ENCODE assay signal across 14 mouse cellular contexts in genomic region chr2:35775651-35776055, GRCm38 (mm10).
DNase-seq lines count a peak whose midpoint lies in the region; ATAC-seq and TF ChIP-seq lines count a peak whose summit lies in the region.
"Had no signal": no experiment of that assay in that cellular context is flagged by ENCODE, and none has a peak within 500 bp of the region (broad histone marks: within the 10 kb centered on the region; RNA-seq: fewer than 3 reads in every experiment).

No protein-coding gene starts in this region.

- no peak for TF ChIP-seq POLR2A in heart, adult 2 months (IDR thresholded peaks at IDR 0.05; ENCODE audit: insufficient read depth, low read depth, low read length)

- peak; percentile 20; the same call in 1 of the 2 replicates for TF ChIP-seq EP300 in heart, adult 2 months (IDR thresholded peaks at IDR 0.05; ENCODE audit: insufficient read depth, low read depth, low read length)

- H3K27me3 ChIP-seq in heart, adult 2 months (ENCODE audit: control insufficient read depth, insufficient read depth, low read length) = no peaks in the 10 kb centered on the region
- H3K27me3 ChIP-seq in midbrain, postnatal 0 days (ENCODE audit: insufficient read depth, low read length) = no peaks in the 10 kb centered on the region
- H3K27me3 ChIP-seq in midbrain, embryonic 13.5 days = no peaks in the 10 kb centered on the region
- no peaks in the 10 kb centered on the region for H3K27me3 ChIP-seq in heart, embryonic 15.5 days

- H3K36me3 ChIP-seq in heart, adult 2 months (ENCODE audit: control insufficient read depth, insufficient read depth, low read length) = no peaks in the 10 kb centered on the region
- no peaks in the 10 kb centered on the region for H3K36me3 ChIP-seq in midbrain, postnatal 0 days (ENCODE audit: insufficient read depth, low read length)
- no peaks in the 10 kb centered on the region for H3K36me3 ChIP-seq in midbrain, embryonic 13.5 days
- no peaks in the 10 kb centered on the region for H3K36me3 ChIP-seq in heart, embryonic 15.5 days

- no peak for TF ChIP-seq CTCF in heart, adult 2 months (IDR thresholded peaks at IDR 0.05)
- no peak for TF ChIP-seq CTCF in midbrain, postnatal 0 days (IDR thresholded peaks at IDR 0.05)

- intact Hi-C loops in heart, adult 2 months (cut with DNase I) = no loop called here

- H3K4me3 ChIP-seq in heart, adult 2 months = no peak overlapping the region
- no peak overlapping the region for H3K4me3 ChIP-seq in midbrain, postnatal 0 days (ENCODE audit: low read depth, low read length)
- no peak overlapping the region for H3K4me3 ChIP-seq in midbrain, embryonic 13.5 days (replicated peaks)
- peak overlapping the region; percentile 26; the same call in 1 of the 2 replicates for H3K4me3 ChIP-seq in heart, embryonic 15.5 days
- H3K4me3 ChIP-seq: myocyte had no signal

- no peak overlapping the region for H3K9ac ChIP-seq in heart, adult 2 months (ENCODE audit: low read depth, low read length)
- H3K9ac ChIP-seq in midbrain, postnatal 0 days (replicated peaks; ENCODE audit: low read length, poor library complexity, severe bottlenecking) = no peak overlapping the region
- no peak overlapping the region for H3K9ac ChIP-seq in midbrain, embryonic 13.5 days (replicated peaks)
- no peak overlapping the region for H3K9ac ChIP-seq in heart, embryonic 15.5 days

- H3K79me2 ChIP-seq in heart, adult 2 months (replicated peaks; ENCODE audit: control insufficient read depth, insufficient read depth, low read length) = no peaks in the 10 kb centered on the region

- 25% methylated on average over 5 of the region's 5 CpGs for WGBS in heart, adult 2 months
- WGBS in midbrain, postnatal 0 days = 55% methylated on average over 5 of the region's 5 CpGs
- WGBS in midbrain, embryonic 13.5 days = 63% methylated on average over 5 of the region's 5 CpGs
- 9% methylated on average over 5 of the region's 5 CpGs for WGBS in heart, embryonic 15.5 days

- H3K4me2 ChIP-seq in midbrain, postnatal 0 days (ENCODE audit: low read depth, low read length, poor library complexity, severe bottlenecking) = no peak overlapping the region
- H3K4me2 ChIP-seq in midbrain, embryonic 13.5 days (replicated peaks) = no peak overlapping the region
- peak overlapping the region; percentile 40 for H3K4me2 ChIP-seq in heart, embryonic 15.5 days

- no peak for ATAC-seq in midbrain, postnatal 0 days (ENCODE audit: low FRiP score)
- ATAC-seq in midbrain, embryonic 13.5 days = no peak
- peak; percentile 85 for ATAC-seq in heart, embryonic 15.5 days (replicated peaks; ENCODE audit: insufficient number of reproducible peaks, insufficient read depth, low FRiP score, low read depth)
- ATAC-seq: CD4-positive, CD25-positive, alpha-beta regulatory T cell, adult 4 months had no signal

- no peak overlapping the region for H3K27ac ChIP-seq in heart, adult 2 months
- no peak overlapping the region for H3K27ac ChIP-seq in midbrain, postnatal 0 days (ENCODE audit: low read depth, low read length)
- no peak overlapping the region for H3K27ac ChIP-seq in midbrain, embryonic 13.5 days
- peak overlapping the region; percentile 84 for H3K27ac ChIP-seq in heart, embryonic 15.5 days

- H3K9me3 ChIP-seq in midbrain, postnatal 0 days (ENCODE audit: low read length) = no peaks in the 10 kb centered on the region
- no peaks in the 10 kb centered on the region for H3K9me3 ChIP-seq in midbrain, embryonic 13.5 days
- no peaks in the 10 kb centered on the region for H3K9me3 ChIP-seq in heart, embryonic 15.5 days (replicated peaks)

- peak in 1 of 2 experiments; percentile 45 for DNase-seq in heart, adult 2 months
- no peak for DNase-seq in heart, adult 11 months
- peak; percentile 15 for DNase-seq in midbrain, postnatal 0 days (ENCODE audit: low spot score)
- peak; percentile 32 to 70 for DNase-seq in lung, postnatal 4 days
- no peak for DNase-seq in T-cell, adult 2 months (ENCODE audit: low spot score)
- no peak for DNase-seq in urinary bladder, postnatal 4 days (ENCODE audit: low spot score in 2 of 2)
- DNase-seq: cerebellum, postnatal 14 days; gastrocnemius, postnatal 25 days; kidney, adult 18-20 months; retina, postnatal 1 day had no signal

- no peaks in the 10 kb centered on the region for H3K4me1 ChIP-seq in heart, adult 2 months (ENCODE audit: control insufficient read depth, insufficient read depth, low read length)
- H3K4me1 ChIP-seq in midbrain, postnatal 0 days (ENCODE audit: insufficient read depth, low read length) = no peaks in the 10 kb centered on the region
- H3K4me1 ChIP-seq in midbrain, embryonic 13.5 days (replicated peaks) = no peaks in the 10 kb centered on the region
- H3K4me1 ChIP-seq in heart, embryonic 15.5 days (replicated peaks) = peaks cover 33% of the 10 kb centered on the region

Comparison
In these comparisons a context has a peak if more than half of its experiments do, and no peak if none do; other contexts are left out.
1. DNase-seq: peak in midbrain, postnatal 0 days (single experiment) and lung, postnatal 4 days (2 of 2); none in heart, adult 11 months (single experiment), T-cell, adult 2 months (single experiment) and urinary bladder, postnatal 4 days (0 of 2).